Mouse (Mus musculus) cortical plate, adult 2 months (tissue): ENCODE measurements around the gene Cyp2d22.

ENCODE experiments used
- CTCF ChIP-seq: fragments of 200-500 bp; IDR thresholded peaks from 2 replicates; pipeline ENCODE4 v1.5.1; 2011; ENCODE audit warnings: mild to moderate bottlenecking, control low read depth, low read length; ENCODE audit not compliant: insufficient read depth; ENCODE audit errors: extremely low read depth
- POLR2A ChIP-seq: fragments of 200-500 bp; IDR thresholded peaks from 2 replicates; pipeline ENCODE4 v1.6.1; 2011; ENCODE audit warnings: mild to moderate bottlenecking, low read length, control low read depth; ENCODE audit not compliant: insufficient read depth; ENCODE audit errors: extremely low read depth

- no peak for TF ChIP-seq CTCF
- no peak for TF ChIP-seq POLR2A
Observed at GRCm38 (mm10) chr15:82341036-82341501, 39.0 kb downstream of the Cyp2d22 start.
